Mouse (Mus musculus) E14TG2a.4 (cell line): Measurements from ENCODE around the gene Hnrnpdl.

Experiments used
- CTCF ChIP-seq: conservative IDR thresholded peaks from 2 replicates; pipeline ENCODE4 v1.5.1; 2014; ENCODE audit warnings: low read length
- NANOG ChIP-seq: IDR thresholded peaks from 2 replicates; pipeline ENCODE4 v1.6.1; 2014; ENCODE audit warnings: borderline replicate concordance, low read length, mixed read lengths

DNA sequence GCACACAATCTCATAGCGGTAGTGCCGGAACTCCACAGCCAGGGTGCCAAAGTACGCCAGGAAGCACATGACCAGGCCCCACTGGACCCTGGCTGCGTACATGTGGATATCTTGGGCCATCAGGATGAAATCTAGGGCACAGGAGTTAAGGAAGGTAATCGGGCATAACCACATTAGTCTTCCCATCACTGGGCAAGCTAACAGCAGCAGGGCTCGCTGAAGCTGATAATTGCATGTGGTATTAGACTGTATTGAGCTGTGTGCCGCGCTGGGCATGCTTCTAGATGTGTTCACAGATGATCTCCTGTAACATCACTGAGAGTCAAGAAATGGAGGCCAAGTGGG is 40.4 kb upstream of the Hnrnpdl start:
- TF ChIP-seq CTCF (no peak), NANOG (no peak)
